Mouse (Mus musculus) spleen, adult 2 months (tissue): ENCODE results near the gene Hs1bp3.

Experiments
- CTCF ChIP-seq: fragments of 200-500 bp; IDR thresholded peaks from 2 replicates; pipeline ENCODE4 v1.5.1; 2011; ENCODE audit warnings: mild to moderate bottlenecking, inconsistent platforms; ENCODE audit not compliant: insufficient read depth, insufficient read length, insufficient replicate concordance; ENCODE audit errors: extremely low read depth
- POLR2A ChIP-seq: fragments of 200-500 bp; IDR thresholded peaks from 2 replicates; pipeline ENCODE4 v1.6.1; 2011; ENCODE audit warnings: low read depth, low read length, inconsistent platforms

DNA sequence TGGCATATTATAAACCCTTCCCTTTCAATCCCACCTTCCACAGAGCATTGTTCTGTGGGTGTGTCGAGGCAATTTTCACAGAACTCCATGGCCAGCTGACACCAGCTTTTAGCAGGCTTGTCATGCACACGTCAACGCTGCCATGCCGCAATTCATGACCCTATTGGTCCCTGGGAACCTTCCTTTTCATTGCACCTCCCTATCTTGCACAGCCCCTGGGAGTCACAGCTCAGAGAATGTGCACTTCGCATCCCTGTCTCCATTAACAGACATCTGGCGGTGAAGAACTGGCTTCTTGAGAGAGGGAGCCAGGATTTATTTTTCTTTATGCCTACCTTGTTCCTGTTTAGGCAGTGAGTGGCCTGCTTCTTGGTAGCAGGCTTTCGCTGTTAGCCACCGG lies 25.7 kb downstream of the Hs1bp3 start:
- TF ChIP-seq POLR2A (no peak), CTCF (no peak)
